Mouse (Mus musculus) C2C12 (cell line): Measurements from ENCODE around the gene Tenm4. TPM values are rescaled to one million over a fixed set of nuclear protein-coding genes. Genes with fewer than 3 reads are reported as not detected.

ENCODE experiments used
- H3K27me3 ChIP-seq: one replicate; pipeline ENCODE4 v1.6.1; 2011; ENCODE audit not compliant: control insufficient read depth, insufficient read depth, insufficient read length
- H3K36me3 ChIP-seq: one replicate; pipeline ENCODE4 v1.6.1; 2011; ENCODE audit not compliant: control insufficient read depth, insufficient read depth
- H3K4me3 ChIP-seq: one replicate; pipeline ENCODE4 v1.5.1; 2011; ENCODE audit warnings: mild to moderate bottlenecking, control low read depth; ENCODE audit not compliant: poor library complexity, insufficient read depth, severe bottlenecking
- H3K79me2 ChIP-seq: one replicate; pipeline ENCODE4 v1.6.1; 2011; ENCODE audit not compliant: control insufficient read depth, insufficient read depth
- H3K79me3 ChIP-seq: one replicate; pipeline ENCODE4 v1.6.1; 2011; ENCODE audit warnings: low read depth, control low read depth
- H3ac ChIP-seq: one replicate; pipeline ENCODE3; 2011; ENCODE audit warnings: low read depth; ENCODE audit not compliant: control insufficient read depth, insufficient read length
- CEBPB ChIP-seq: IDR thresholded peaks from one replicate; pipeline ENCODE4 v1.6.1; 2011; ENCODE audit warnings: low read depth, mild to moderate bottlenecking, control low read depth, moderate library complexity
- CTCF ChIP-seq: IDR thresholded peaks from one replicate; pipeline ENCODE4 v1.5.1; 2011; ENCODE audit not compliant: control insufficient read depth, insufficient read depth, insufficient read length
- FOSL1 ChIP-seq: IDR thresholded peaks from one replicate; pipeline ENCODE4 v1.8.0; 2011; ENCODE audit warnings: mild to moderate bottlenecking, low read length; ENCODE audit not compliant: poor library complexity, insufficient read depth, severe bottlenecking
- MAX ChIP-seq: IDR thresholded peaks from one replicate; pipeline ENCODE4 v1.6.1; 2011; ENCODE audit warnings: mild to moderate bottlenecking, control low read depth
- MYOD1 ChIP-seq: IDR thresholded peaks from one replicate; pipeline ENCODE4 v1.6.1; 2011; ENCODE audit warnings: low read depth; ENCODE audit not compliant: control insufficient read depth, insufficient read length
- MYOG ChIP-seq: IDR thresholded peaks from one replicate; pipeline ENCODE4 v1.6.1; 2011; ENCODE audit not compliant: control insufficient read depth, insufficient read length; ENCODE audit errors: extremely low read depth
- USF1 ChIP-seq: IDR thresholded peaks from one replicate; pipeline ENCODE4 v1.6.1; 2011; ENCODE audit warnings: low read depth, mild to moderate bottlenecking, control low read depth, moderate library complexity
- polyA plus RNA-seq: library from polyadenylated mRNA; unstranded; fragments of >200 nt; fragmentation: generic; extraction: Trizol; gene quantifications from one replicate; pipeline ENCODE4 v1.2.1, GENCODE M21; 2012; ENCODE audit warnings: missing spikeins

The Tenm4 gene
- polyA plus RNA-seq, 1 experiment = 0.71 TPM

GRCm38 (mm10) chr7:96708561-96708960 lies 537.5 kb downstream of the Tenm4 start:
- Histone ChIP-seq H3K36me3 (no peaks in the 10 kb centered on the region), H3K79me2 (no peaks in the 10 kb centered on the region), H3K79me3 (no peaks in the 10 kb centered on the region), H3ac (no peak overlapping the region), H3K27me3 (no peaks in the 10 kb centered on the region), H3K4me3 (no peak overlapping the region)
- TF ChIP-seq CEBPB (no peak), MYOD1 (no peak), MYOG (no peak), USF1 (no peak), CTCF (no peak), FOSL1 (no peak), MAX (no peak)

GRCm38 (mm10) chr7:96708968-96709367 lies 537.9 kb downstream of the Tenm4 start:
- H3K79me2 ChIP-seq = no peaks in the 10 kb centered on the region
- H3K36me3 ChIP-seq = no peaks in the 10 kb centered on the region
- no peak overlapping the region for H3K4me3 ChIP-seq
- H3K27me3 ChIP-seq = no peaks in the 10 kb centered on the region
- H3K79me3 ChIP-seq = no peaks in the 10 kb centered on the region
- H3ac ChIP-seq = no peak overlapping the region
- TF ChIP-seq MAX (no peak), MYOG (no peak), CTCF (no peak), CEBPB (no peak), FOSL1 (no peak), USF1 (no peak), MYOD1 (no peak)

GRCm38 (mm10) chr7:96709891-96710290 lies 538.8 kb downstream of the Tenm4 start:
- TF ChIP-seq CEBPB (no peak), FOSL1 (no peak), MAX (no peak), MYOD1 (no peak), MYOG (no peak), USF1 (no peak), CTCF (no peak)
- no peaks in the 10 kb centered on the region for H3K79me2 ChIP-seq

GRCm38 (mm10) chr7:96710658-96711071 lies 539.6 kb downstream of the Tenm4 start:
- TF ChIP-seq FOSL1 (no peak), CTCF (no peak), MAX (no peak), USF1 (no peak), MYOG (no peak), MYOD1 (no peak), CEBPB (no peak)
- Histone ChIP-seq H3K36me3 (no peaks in the 10 kb centered on the region), H3ac (no peak overlapping the region), H3K4me3 (no peak overlapping the region), H3K79me2 (no peaks in the 10 kb centered on the region), H3K79me3 (no peaks in the 10 kb centered on the region), H3K27me3 (no peaks in the 10 kb centered on the region)

More at GRCm38 (mm10) chr7:96709891-96710290, 538.8 kb downstream of the Tenm4 start:
- Histone ChIP-seq H3K79me3 (no peaks in the 10 kb centered on the region), H3K27me3 (no peaks in the 10 kb centered on the region), H3ac (no peak overlapping the region), H3K4me3 (no peak overlapping the region), H3K36me3 (no peaks in the 10 kb centered on the region)

GRCm38 (mm10) chr7:96712876-96713275 lies 541.8 kb downstream of the Tenm4 start:
- TF ChIP-seq CTCF (no peak), FOSL1 (no peak), CEBPB (no peak), MAX (no peak), MYOG (no peak), MYOD1 (no peak), USF1 (no peak)
- Histone ChIP-seq H3K36me3 (no peaks in the 10 kb centered on the region), H3K79me2 (no peaks in the 10 kb centered on the region), H3K27me3 (no peaks in the 10 kb centered on the region), H3K4me3 (no peak overlapping the region), H3ac (no peak overlapping the region), H3K79me3 (no peaks in the 10 kb centered on the region)

- no peaks in the 10 kb centered on the region for H3K79me3 ChIP-seq
- TF ChIP-seq USF1 (no peak), MYOD1 (no peak)
- no peak overlapping the region for H3K4me3 ChIP-seq
- H3K27me3 ChIP-seq = no peaks in the 10 kb centered on the region
- no peaks in the 10 kb centered on the region for H3K36me3 ChIP-seq
- H3ac ChIP-seq = no peak overlapping the region
- H3K79me2 ChIP-seq = no peaks in the 10 kb centered on the region
These were observed 545.9 kb downstream of the Tenm4 start for GRCm38 (mm10) chr7:96716911-96717310.
